Mouse (Mus musculus): ENCODE measurements at regions not wholly inside any gene's neighbourhood (a gene's known extent, or its start where the extent isn't known, plus 50 kb on each side); places are given as distances from the start of the nearest gene placed in this dataset.
A peak's percentile ranks its signal among the peaks of the same experiment; 100 is the strongest.

- no peak for DNase-seq
Observed at GRCm38 (mm10) chr13:102276885-102277284, 416.5 kb upstream of the Cd180 start.

DNA sequence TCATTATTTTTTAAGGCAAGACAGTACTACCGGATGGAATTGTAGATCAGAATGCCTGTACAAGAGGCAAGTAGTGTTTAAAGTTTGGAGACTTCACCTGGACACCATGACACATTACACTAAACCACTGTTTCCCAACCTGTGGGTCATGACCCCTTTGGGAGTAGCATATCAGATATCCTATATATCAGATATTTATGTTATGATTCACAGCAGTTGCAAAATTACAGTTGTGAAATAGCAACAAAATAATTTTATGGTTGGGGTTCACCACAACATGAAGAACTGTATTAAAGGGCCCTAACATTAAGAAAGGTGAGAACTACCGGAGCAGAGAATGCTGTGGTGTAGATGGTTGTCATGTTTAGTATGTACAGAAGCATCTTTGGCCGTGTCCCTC, 413.2 kb upstream of the Cd180 start:
- no peak for DNase-seq

GRCm38 (mm10) chr13:102294451-102294850, 398.9 kb upstream of the Cd180 start:
- no peak for DNase-seq

- DNase-seq, result no peak
Observed at GRCm38 (mm10) chr13:102295079-102295478, 398.3 kb upstream of the Cd180 start.

GRCm38 (mm10) chr13:102307983-102308382, 385.4 kb upstream of the Cd180 start:
- no peak for DNase-seq

DNA sequence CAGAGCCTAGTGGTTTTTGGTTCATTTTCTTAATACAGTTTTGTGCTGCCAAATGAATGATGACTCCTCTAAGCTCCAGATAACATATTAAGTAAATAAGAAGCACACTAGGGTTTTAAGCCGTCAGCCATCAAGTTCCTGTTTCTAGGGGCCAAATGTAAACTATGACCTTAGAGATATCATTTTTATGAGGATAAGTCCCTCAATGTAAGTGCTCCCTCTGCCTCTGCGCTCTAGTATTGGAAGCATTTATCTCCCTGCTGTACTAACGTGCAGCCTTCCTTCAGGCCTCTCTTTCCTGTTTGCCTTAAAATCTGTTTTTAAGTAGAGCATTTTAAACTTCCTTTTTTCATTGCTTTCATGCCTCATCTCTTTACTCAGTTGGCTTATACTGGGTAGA, 381.3 kb upstream of the Cd180 start:
- no peak for DNase-seq

DNA sequence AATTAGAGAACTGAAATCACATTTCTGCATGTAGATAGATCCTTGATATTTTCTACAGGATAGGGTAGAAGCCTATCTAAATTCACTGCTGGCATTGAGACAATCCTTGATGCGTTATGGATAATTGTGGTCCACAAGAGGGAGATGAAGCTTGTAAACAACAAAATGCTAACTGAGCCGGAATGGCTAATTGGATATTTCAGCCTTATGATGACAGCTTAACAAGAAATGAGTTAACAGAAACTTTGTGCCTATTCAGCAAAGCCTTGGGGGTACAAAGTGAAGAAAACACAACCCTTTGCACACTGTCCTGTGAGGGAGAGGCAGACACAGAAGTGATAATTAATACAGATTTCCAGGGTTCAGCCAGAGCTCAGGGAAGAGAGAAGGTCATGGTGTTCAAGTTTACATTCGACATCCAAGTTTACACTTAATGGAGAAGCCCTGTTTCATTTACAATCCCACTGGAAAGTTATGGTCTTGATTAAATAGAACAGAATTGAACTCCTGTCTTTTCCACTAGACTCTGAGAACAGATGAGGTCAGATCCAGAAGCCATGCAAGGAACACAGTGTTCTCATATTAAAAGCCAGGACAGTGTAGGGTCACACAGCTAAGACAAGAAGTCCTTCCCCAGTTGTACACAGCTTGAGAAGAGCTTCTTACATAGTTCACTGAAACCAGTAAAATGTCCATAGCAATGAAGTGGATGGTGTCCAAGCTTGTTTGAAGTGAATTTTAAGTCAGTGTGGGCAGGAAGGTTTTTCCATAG, 377.3 kb upstream of the Cd180 start:
- DNase-seq, result no peak

- no peak for DNase-seq
Observed at GRCm38 (mm10) chr13:102318891-102319404, 374.4 kb upstream of the Cd180 start.

DNA sequence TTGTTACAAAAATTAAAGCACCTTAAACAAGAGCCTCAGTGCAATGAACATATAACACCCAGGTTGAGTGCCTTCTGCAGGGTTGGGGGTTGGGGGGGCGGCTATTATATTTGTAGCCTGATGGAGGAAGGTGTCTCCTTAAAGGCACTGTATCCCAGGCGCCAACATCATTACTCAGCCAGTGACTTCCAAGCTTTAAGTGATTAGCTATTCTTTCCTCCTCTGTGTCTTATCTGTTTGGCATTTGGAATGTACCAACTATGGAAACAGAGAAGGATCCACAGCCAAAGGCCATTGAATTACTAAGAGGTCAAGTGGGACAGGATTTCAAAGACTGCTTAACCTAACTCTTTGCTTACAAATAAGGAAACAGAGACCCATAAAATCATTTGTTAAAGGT, 373.9 kb upstream of the Cd180 start:
- DNase-seq, result no peak

DNA sequence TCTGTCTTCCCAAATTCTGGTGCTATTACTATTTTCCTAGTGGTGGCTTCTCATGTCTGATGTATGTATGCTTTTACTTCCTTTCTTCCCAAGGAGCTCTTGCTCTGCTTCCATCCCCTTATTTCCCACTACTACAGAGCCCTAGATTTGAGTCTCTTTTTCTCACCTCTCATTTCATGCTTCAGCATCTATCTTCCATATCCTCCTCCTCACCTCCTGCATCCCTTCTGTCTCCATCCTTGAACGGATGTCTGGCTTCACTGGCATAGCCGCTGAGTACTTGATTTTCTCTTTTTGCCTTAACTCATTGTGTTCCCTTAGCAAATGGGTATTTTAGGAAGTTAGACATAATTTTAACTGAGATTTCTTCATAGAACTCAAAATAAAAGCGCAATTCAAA, 369.5 kb upstream of the Cd180 start:
- no peak for DNase-seq

DNA sequence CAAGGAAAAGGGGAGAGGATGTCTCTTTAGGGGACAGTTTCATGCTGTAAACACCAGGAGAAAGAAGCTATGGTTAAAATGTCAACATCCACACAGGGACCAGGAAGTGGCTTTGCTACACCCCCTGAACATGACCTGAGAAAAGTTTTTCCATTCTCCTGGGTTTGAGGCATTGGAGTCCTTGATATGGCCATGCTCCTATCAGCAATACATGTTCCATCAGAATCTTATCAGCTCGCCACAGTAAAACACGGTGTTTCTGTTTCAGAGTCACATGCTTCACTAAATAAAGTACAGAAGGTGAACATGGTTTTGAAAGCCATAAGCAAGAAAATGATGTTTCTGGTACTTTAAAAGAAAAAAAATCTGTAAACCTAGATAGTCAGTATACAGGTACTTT, 367.4 kb upstream of the Cd180 start:
- no peak for DNase-seq

DNA sequence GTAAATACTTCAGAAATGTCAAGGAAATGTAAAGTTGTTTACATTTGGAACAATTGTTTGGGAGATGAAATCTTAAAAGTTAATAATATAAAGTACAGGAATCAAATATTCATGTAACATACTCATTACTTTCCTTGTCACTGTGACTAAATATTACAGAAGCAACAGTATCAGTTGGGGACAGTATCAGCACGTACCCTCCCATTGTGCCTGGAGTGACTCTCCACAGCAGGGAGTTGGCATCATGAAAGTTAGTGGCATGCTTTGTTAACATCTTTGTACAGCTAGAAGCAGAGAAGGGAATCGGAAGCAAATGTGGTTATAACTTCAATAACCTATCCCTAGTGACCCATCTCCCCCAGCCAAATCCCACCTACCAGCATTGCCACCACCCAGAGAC, 366.8 kb upstream of the Cd180 start:
- no peak for DNase-seq

- no peak for DNase-seq
Observed at GRCm38 (mm10) chr13:102333667-102334066, 359.7 kb upstream of the Cd180 start.

GRCm38 (mm10) chr13:102334131-102334534, 359.2 kb upstream of the Cd180 start:
- DNase-seq, result peak; percentile 68

GRCm38 (mm10) chr13:102343236-102343635, 350.1 kb upstream of the Cd180 start:
- DNase-seq, result no peak

DNA sequence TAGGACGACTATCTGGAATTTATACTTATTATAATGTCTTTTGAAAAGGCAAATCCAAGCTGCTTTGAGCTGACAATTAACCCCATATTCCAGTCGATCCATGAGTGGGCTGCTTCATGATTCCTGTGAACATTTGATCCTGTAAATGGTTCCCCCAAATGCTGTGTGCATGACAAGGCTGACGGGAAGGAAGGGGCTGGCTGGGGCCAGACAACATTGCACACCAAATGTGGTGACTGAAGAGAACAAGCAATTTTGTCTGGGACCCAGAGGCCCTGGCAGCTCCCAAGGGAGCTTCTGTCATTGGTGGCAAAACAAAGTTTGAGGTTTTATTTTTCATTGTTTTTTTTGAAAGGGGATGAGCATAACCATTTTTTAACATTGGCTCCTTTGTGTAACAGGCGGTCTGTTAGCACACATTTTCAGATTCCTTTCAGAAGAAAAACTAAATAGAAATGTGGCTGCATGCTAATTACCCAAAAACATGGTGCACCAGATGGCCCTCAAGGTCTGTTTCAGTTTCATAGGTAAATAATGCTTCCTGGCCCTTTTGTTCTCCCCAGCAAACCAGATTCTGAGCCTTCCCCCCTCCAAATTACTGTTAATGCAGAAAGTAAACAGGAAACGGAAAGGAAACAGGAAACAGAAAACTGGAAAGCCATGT, 348.6 kb upstream of the Cd180 start:
- DNase-seq, result no peak

- DNase-seq, result no peak
Observed at GRCm38 (mm10) chr13:102349493-102349892, 343.9 kb upstream of the Cd180 start.

DNA sequence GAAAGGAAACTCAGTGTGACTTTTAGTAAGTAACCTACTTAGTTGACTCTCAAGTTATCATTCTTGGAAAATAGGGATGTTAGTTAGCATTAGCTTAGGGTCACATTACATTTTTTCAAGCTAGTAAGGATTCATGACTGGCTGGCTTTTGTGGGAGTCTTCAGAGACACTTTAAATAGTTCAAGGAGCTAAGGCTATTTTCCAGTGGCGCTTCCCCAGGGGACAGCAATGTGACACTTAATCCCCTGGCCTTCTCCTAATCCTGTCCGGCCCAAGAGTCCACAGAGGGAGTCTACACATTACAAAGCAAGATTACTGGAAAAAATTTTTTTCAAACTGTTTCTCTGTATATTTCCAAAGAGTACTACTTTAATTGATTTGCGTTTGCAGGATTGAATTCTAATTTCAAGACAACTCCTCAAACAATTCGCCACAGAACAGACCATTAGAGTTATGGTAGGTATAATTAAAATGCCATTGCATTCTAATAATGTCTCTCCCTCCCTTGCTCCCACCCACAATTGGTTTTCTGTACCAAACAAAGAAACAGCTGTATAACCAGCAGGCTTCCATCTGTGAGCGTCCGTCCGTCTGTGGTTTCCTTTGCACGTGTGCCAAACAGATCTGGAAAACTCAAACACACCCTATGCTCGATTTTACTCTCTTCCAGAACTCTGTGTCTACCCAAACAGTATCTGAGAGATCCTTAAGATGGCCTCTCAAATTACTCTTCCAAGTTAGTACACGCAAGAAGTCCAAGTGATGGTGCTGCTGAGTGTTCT, 341.1 kb upstream of the Cd180 start:
- no peak for DNase-seq

DNA sequence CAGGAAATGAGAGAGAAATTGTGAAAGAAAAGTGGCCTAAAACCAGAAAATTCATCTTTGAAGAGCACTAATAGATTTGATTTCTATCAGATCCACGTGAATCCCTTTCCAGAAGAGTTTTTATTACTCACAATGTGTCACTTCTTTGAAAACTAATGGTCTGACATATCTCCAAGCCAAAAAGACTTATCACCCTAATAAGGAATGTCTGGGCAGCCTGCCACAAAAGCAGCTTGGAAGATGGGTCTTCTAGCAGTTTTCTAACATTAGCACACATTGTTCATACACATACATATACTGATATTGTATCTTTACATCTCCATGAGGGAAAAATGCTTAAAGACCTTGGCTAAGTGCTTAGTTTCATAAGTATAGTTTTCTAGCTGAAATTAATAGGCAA, 337.8 kb upstream of the Cd180 start:
- peak; percentile 57 for DNase-seq

- DNase-seq, result no peak
Observed at GRCm38 (mm10) chr13:102372451-102373082, 320.8 kb upstream of the Cd180 start.

DNA sequence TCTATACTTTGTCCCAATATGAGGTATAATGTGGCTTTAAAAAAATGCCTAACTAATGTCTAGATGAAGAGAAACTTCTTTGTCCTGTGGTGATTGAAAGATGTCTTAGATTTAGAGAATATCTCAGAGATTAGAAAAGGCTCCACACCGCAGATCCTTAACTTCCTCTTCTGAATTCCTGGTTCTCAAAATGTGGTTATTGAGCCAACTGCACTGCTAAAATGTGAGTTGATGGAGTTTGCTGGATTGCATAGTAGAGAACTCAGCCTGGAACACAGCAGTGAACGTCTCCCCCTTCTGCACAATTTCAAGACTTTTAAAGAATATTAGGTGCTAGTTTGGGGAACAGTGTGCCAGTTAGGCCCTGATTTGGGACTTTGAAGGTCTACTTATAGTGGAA, 312.7 kb upstream of the Cd180 start:
- DNase-seq, result no peak

DNA sequence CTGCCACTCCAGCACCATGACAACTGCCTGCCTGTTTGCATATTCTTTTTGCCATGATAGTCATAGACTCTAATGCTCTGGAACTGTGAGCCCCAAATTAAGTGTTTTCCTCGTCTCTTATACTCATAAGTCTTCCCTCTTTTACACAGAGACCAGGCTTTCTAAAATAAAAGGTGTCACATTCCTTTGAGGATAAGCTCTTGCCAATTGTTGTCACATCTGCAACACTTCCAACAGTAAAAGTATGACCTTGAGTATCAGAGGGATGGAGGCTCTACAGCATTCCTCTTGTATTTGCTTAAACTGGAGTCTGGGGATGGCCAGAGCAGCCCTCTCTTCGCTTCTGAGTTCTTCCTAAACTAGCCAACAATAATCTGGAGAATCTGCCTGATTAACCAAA, 301.4 kb upstream of the Cd180 start:
- no peak for DNase-seq
